8 mouse cellular contexts compared by ENCODE assay signal in the genomic region with DNA sequence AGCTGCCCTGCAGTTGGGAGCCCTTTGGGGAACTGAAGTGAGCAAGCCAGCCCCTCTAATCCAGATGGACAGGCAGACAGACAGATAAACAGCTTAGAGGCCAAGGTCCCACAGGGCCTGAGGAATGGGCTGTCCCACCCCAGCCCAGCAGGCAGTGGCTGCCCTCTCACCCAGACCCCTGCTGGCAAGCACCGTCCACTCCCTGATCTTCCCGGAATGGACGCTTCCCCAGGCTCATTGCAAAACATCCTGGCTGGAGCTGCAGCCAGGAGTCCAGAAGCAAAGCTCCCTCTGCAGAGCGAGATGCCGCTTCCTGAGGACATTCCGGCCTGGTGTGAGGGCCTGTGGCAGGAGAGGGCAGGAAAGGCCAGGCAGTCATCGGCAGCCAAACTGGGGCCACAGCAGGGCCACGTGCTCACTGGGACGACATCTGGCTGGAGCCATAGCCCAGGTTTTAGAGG.
DNase-seq lines count a peak whose midpoint lies in the region; ATAC-seq and TF ChIP-seq lines count a peak whose summit lies in the region.

No protein-coding gene starts in this region.

- peak; percentile 59 for TF ChIP-seq CTCF in heart, adult 2 months (IDR thresholded peaks at IDR 0.05)
- TF ChIP-seq CTCF in liver, postnatal 0 days (IDR thresholded peaks at IDR 0.05; ENCODE audit: low read depth): peak; percentile 58

- ATAC-seq in liver, postnatal 0 days: peak; percentile 85

- no peaks in the 10 kb centered on the region for H3K36me3 ChIP-seq in heart, adult 2 months (ENCODE audit: control insufficient read depth, insufficient read depth, low read length)
- no peaks in the 10 kb centered on the region for H3K36me3 ChIP-seq in liver, postnatal 0 days (replicated peaks; ENCODE audit: insufficient read depth, low read length)

- no peaks in the 10 kb centered on the region for H3K9me3 ChIP-seq in liver, postnatal 0 days (ENCODE audit: low read length)

- H3K27ac ChIP-seq in heart, adult 2 months: peak overlapping the region; percentile 72
- H3K27ac ChIP-seq in liver, postnatal 0 days (ENCODE audit: low read depth): peak overlapping the region; percentile 45

- no peaks in the 10 kb centered on the region for H3K27me3 ChIP-seq in heart, adult 2 months (ENCODE audit: control insufficient read depth, insufficient read depth, low read length)
- H3K27me3 ChIP-seq in liver, postnatal 0 days (ENCODE audit: insufficient read depth, low read length): no peaks in the 10 kb centered on the region

- H3K4me3 ChIP-seq in heart, adult 2 months: no peak overlapping the region
- H3K4me3 ChIP-seq in liver, postnatal 0 days (ENCODE audit: low read depth, low read length): no peak overlapping the region

- TF ChIP-seq EP300 in heart, adult 2 months (IDR thresholded peaks at IDR 0.05; ENCODE audit: insufficient read depth, low read depth, low read length): peak; percentile 99
- TF ChIP-seq EP300 in liver, postnatal 0 days (IDR thresholded peaks at IDR 0.05; ENCODE audit: low read depth): peak; percentile 54; the same call in 1 of the 2 replicates

- peak overlapping the region; percentile 23 for H3K9ac ChIP-seq in heart, adult 2 months (ENCODE audit: low read depth, low read length)
- H3K9ac ChIP-seq in liver, postnatal 0 days (replicated peaks): 0 out of 2 replicates have a peak overlapping the region, but pooled peaks have one; percentile 2

- intact Hi-C loops in heart, adult 2 months (cut with DNase I): loop anchor here (2.0 to 5.0 kb wide), 4 partner anchors 77 to 263 kb away; no protein-coding TSS in a partner anchor
- intact Hi-C loops in left cerebral cortex, postnatal 25 days (cut with DNase I): no loop called here

- H3K79me2 ChIP-seq in heart, adult 2 months (replicated peaks; ENCODE audit: control insufficient read depth, insufficient read depth, low read length): no peaks in the 10 kb centered on the region

- H3K4me2 ChIP-seq in liver, postnatal 0 days (ENCODE audit: low read depth, low read length): no peak overlapping the region

- peak; percentile 79 for DNase-seq in Muller cell, postnatal 12 days (ENCODE audit: inconsistent ontology term)
- peak; percentile 60 for DNase-seq in embryo, embryonic 11 days
- DNase-seq in heart, adult 2 months: peak; percentile 88 to 92
- DNase-seq in kidney, adult 11 months: peak; percentile 78
- peak; percentile 69 for DNase-seq in liver, postnatal 0 days
- DNase-seq in ovary, postnatal 10 days (ENCODE audit: low spot score): peak; percentile 41
- no peak for DNase-seq in layer of hippocampus, adult 11-12 months (ENCODE audit: low spot score)
- DNase-seq in left cerebral cortex, postnatal 25 days (ENCODE audit: low spot score in 2 of 2): no peak

- TF ChIP-seq POLR2A in heart, adult 2 months (IDR thresholded peaks at IDR 0.05; ENCODE audit: insufficient read depth, low read depth, low read length): peak; percentile 49; the same call in 1 of the 2 replicates

- 6% methylated on average over 9 of the region's 9 CpGs for WGBS in heart, adult 2 months
- WGBS in liver, postnatal 0 days (ENCODE audit: insufficient replicate concordance): 38% methylated on average over 9 of the region's 9 CpGs

- H3K4me1 ChIP-seq in heart, adult 2 months (ENCODE audit: control insufficient read depth, insufficient read depth, low read length): peaks cover 15% of the 10 kb centered on the region
- H3K4me1 ChIP-seq in liver, postnatal 0 days (ENCODE audit: insufficient read depth): peaks cover 4% of the 10 kb centered on the region; the same call in 1 of the 2 replicates

Comparison
In these comparisons a context has a peak if more than half of its experiments do, and no peak if none do; other contexts are left out.
1. DNase-seq: peak in Muller cell, postnatal 12 days (single experiment), embryo, embryonic 11 days (single experiment), heart, adult 2 months (2 of 2), kidney, adult 11 months (single experiment), liver, postnatal 0 days (single experiment) and ovary, postnatal 10 days (single experiment); none in layer of hippocampus, adult 11-12 months (single experiment) and left cerebral cortex, postnatal 25 days (0 of 2).